Mouse (Mus musculus): ENCODE results near the gene Wdpcp. TPM values are rescaled to one million over a fixed set of nuclear protein-coding genes. Genes with fewer than 3 reads are reported as not detected.

The Wdpcp gene
- total and polyA plus RNA-seq, 3 experiments = 0.21 to 6.3 (median 3.9) TPM

GRCm38 (mm10) chr11:21729056-21729455 is 157.0 kb downstream of the Wdpcp start:
- TF ChIP-seq CTCF (IDR thresholded peaks at IDR 0.05; ENCODE audit: low read depth, low read length) = no peak
- no peak for TF ChIP-seq POLR2AphosphoS5 (IDR thresholded peaks at IDR 0.05; ENCODE audit: insufficient replicate concordance, low read depth, low read length)
- DNase-seq (ENCODE audit: low spot score) (no peak), ATAC-seq (ENCODE audit: extremely low read depth, insufficient number of reproducible peaks, low FRiP score, poor library complexity, severe bottlenecking) (no peak)

GRCm38 (mm10) chr11:21729961-21730360 is 157.9 kb downstream of the Wdpcp start:
- Histone ChIP-seq H3K9me3 (replicated peaks) (no peaks in the 10 kb centered on the region), H3K36me3 (replicated peaks) (no peaks in the 10 kb centered on the region), H3K27me3 (ENCODE audit: insufficient read depth, low read length) (no peaks in the 10 kb centered on the region; the same call in 1 of the 2 replicates), H3K4me1 (ENCODE audit: insufficient read depth, low read depth, low read length) (no peaks in the 10 kb centered on the region), H3K4me3 (ENCODE audit: low read depth, low read length) (no peak overlapping the region)
- ATAC-seq (ENCODE audit: extremely low read depth, insufficient number of reproducible peaks, low FRiP score, poor library complexity, severe bottlenecking) (no peak), DNase-seq (ENCODE audit: low spot score) (no peak)
- no peak for TF ChIP-seq CTCF (IDR thresholded peaks at IDR 0.05; ENCODE audit: low read depth, low read length)
- no peak for TF ChIP-seq GATA2 (IDR thresholded peaks at IDR 0.05; ENCODE audit: borderline replicate concordance, low read depth, low read length)
- TF ChIP-seq POLR2AphosphoS5 (IDR thresholded peaks at IDR 0.05; ENCODE audit: insufficient replicate concordance, low read depth, low read length) = no peak
- no peak for TF ChIP-seq TAL1 (conservative IDR thresholded peaks at IDR 0.05; ENCODE audit: low read depth, low read length)
- no peak for TF ChIP-seq GATA1 (IDR thresholded peaks at IDR 0.05; ENCODE audit: borderline replicate concordance, low read length)

More at GRCm38 (mm10) chr11:21729056-21729455, 157.0 kb downstream of the Wdpcp start:
- no peaks in the 10 kb centered on the region; the same call in 1 of the 2 replicates for H3K27me3 ChIP-seq (ENCODE audit: insufficient read depth, low read length)
- no peaks in the 10 kb centered on the region for H3K4me1 ChIP-seq (ENCODE audit: insufficient read depth, low read depth, low read length)
- H3K9me3 ChIP-seq (replicated peaks) = no peaks in the 10 kb centered on the region
- no peaks in the 10 kb centered on the region for H3K36me3 ChIP-seq (replicated peaks)
- H3K4me3 ChIP-seq (ENCODE audit: low read depth, low read length) = no peak overlapping the region

- TF ChIP-seq CTCF (IDR thresholded peaks at IDR 0.05; ENCODE audit: low read depth, low read length) (no peak), TAL1 (conservative IDR thresholded peaks at IDR 0.05; ENCODE audit: low read depth, low read length) (no peak), GATA1 (IDR thresholded peaks at IDR 0.05; ENCODE audit: borderline replicate concordance, low read length) (no peak), POLR2AphosphoS5 (IDR thresholded peaks at IDR 0.05; ENCODE audit: insufficient replicate concordance, low read depth, low read length) (no peak)
- Histone ChIP-seq H3K4me1 (ENCODE audit: insufficient read depth, low read depth, low read length) (no peaks in the 10 kb centered on the region), H3K9me3 (replicated peaks) (no peaks in the 10 kb centered on the region), H3K27me3 (ENCODE audit: insufficient read depth, low read length) (no peaks in the 10 kb centered on the region; the same call in 1 of the 2 replicates), H3K4me3 (ENCODE audit: low read depth, low read length) (no peak overlapping the region), H3K36me3 (replicated peaks) (no peaks in the 10 kb centered on the region)
- no peak for DNase-seq (ENCODE audit: low spot score)
- ATAC-seq (ENCODE audit: extremely low read depth, insufficient number of reproducible peaks, low FRiP score, poor library complexity, severe bottlenecking) = no peak
Measured at GRCm38 (mm10) chr11:21735272-21735671, 163.2 kb downstream of the Wdpcp start.

- H3K9me3 ChIP-seq (replicated peaks) = no peaks in the 10 kb centered on the region
- TF ChIP-seq POLR2AphosphoS5 (IDR thresholded peaks at IDR 0.05; ENCODE audit: insufficient replicate concordance, low read depth, low read length) = no peak
- TF ChIP-seq GATA1 (IDR thresholded peaks at IDR 0.05; ENCODE audit: borderline replicate concordance, low read length) = no peak
- TF ChIP-seq TAL1 (conservative IDR thresholded peaks at IDR 0.05; ENCODE audit: low read depth, low read length) = no peak
- TF ChIP-seq CTCF (IDR thresholded peaks at IDR 0.05; ENCODE audit: low read depth, low read length) = no peak
- no peak for TF ChIP-seq GATA2 (IDR thresholded peaks at IDR 0.05; ENCODE audit: borderline replicate concordance, low read depth, low read length)
- H3K27me3 ChIP-seq (ENCODE audit: insufficient read depth, low read length) = no peaks in the 10 kb centered on the region
- DNase-seq (ENCODE audit: low spot score) (no peak), ATAC-seq (ENCODE audit: extremely low read depth, insufficient number of reproducible peaks, low FRiP score, poor library complexity, severe bottlenecking) (no peak)
- no peak overlapping the region for H3K4me3 ChIP-seq (ENCODE audit: low read depth, low read length)
- H3K36me3 ChIP-seq (replicated peaks) = no peaks in the 10 kb centered on the region
- no peaks in the 10 kb centered on the region for H3K4me1 ChIP-seq (ENCODE audit: insufficient read depth, low read depth, low read length)
Measured at GRCm38 (mm10) chr11:21749487-21749886, 177.5 kb downstream of the Wdpcp start.

GRCm38 (mm10) chr11:21763201-21763600 is 191.2 kb downstream of the Wdpcp start:
- H3K4me1 ChIP-seq (ENCODE audit: insufficient read depth, low read depth, low read length) = no peaks in the 10 kb centered on the region

GRCm38 (mm10) chr11:21788831-21789230 is 216.8 kb downstream of the Wdpcp start:
- no peaks in the 10 kb centered on the region for H3K9me3 ChIP-seq (replicated peaks)
- ATAC-seq (ENCODE audit: extremely low read depth, insufficient number of reproducible peaks, low FRiP score, poor library complexity, severe bottlenecking) (no peak), DNase-seq (ENCODE audit: low spot score) (no peak)
- TF ChIP-seq CTCF (IDR thresholded peaks at IDR 0.05; ENCODE audit: low read depth, low read length) (no peak), GATA1 (IDR thresholded peaks at IDR 0.05; ENCODE audit: borderline replicate concordance, low read length) (no peak), TAL1 (conservative IDR thresholded peaks at IDR 0.05; ENCODE audit: low read depth, low read length) (no peak), GATA2 (IDR thresholded peaks at IDR 0.05; ENCODE audit: borderline replicate concordance, low read depth, low read length) (no peak), POLR2AphosphoS5 (IDR thresholded peaks at IDR 0.05; ENCODE audit: insufficient replicate concordance, low read depth, low read length) (no peak)
- H3K4me1 ChIP-seq (ENCODE audit: insufficient read depth, low read depth, low read length) = no peaks in the 10 kb centered on the region
- no peaks in the 10 kb centered on the region; the same call in 1 of the 2 replicates for H3K27me3 ChIP-seq (ENCODE audit: insufficient read depth, low read length)
- H3K4me3 ChIP-seq (ENCODE audit: low read depth, low read length) = no peak overlapping the region
- H3K36me3 ChIP-seq (replicated peaks) = no peaks in the 10 kb centered on the region

More at GRCm38 (mm10) chr11:21763201-21763600, 191.2 kb downstream of the Wdpcp start:
- Histone ChIP-seq H3K36me3 (replicated peaks) (no peaks in the 10 kb centered on the region), H3K9me3 (replicated peaks) (no peaks in the 10 kb centered on the region), H3K4me3 (ENCODE audit: low read depth, low read length) (no peak overlapping the region), H3K27me3 (ENCODE audit: insufficient read depth, low read length) (no peaks in the 10 kb centered on the region)
- DNase-seq (ENCODE audit: low spot score) = no peak
- no peak for ATAC-seq (ENCODE audit: extremely low read depth, insufficient number of reproducible peaks, low FRiP score, poor library complexity, severe bottlenecking)
- TF ChIP-seq CTCF (IDR thresholded peaks at IDR 0.05; ENCODE audit: low read depth, low read length) (no peak), TAL1 (conservative IDR thresholded peaks at IDR 0.05; ENCODE audit: low read depth, low read length) (no peak), GATA2 (IDR thresholded peaks at IDR 0.05; ENCODE audit: borderline replicate concordance, low read depth, low read length) (no peak), POLR2AphosphoS5 (IDR thresholded peaks at IDR 0.05; ENCODE audit: insufficient replicate concordance, low read depth, low read length) (no peak), GATA1 (IDR thresholded peaks at IDR 0.05; ENCODE audit: borderline replicate concordance, low read length) (no peak)
